Mouse (Mus musculus) testis, adult 2 months (tissue): ENCODE data around the gene Phf12. TPM values are rescaled to one million over a fixed set of nuclear protein-coding genes. Genes with fewer than 3 reads are reported as not detected.

Experiments used
- H3K27ac ChIP-seq: fragments of 200-500 bp; 2 replicates; pipeline ENCODE4 v1.5.1; 2012; ENCODE audit warnings: low read depth, low read length; ENCODE audit not compliant: control insufficient read depth, insufficient read depth
- H3K27me3 ChIP-seq: fragments of 200-500 bp; 2 replicates; pipeline ENCODE4 v1.6.1; 2012; ENCODE audit warnings: mild to moderate bottlenecking, low read length, moderate library complexity; ENCODE audit not compliant: control insufficient read depth, insufficient read depth
- H3K36me3 ChIP-seq: fragments of 200-500 bp; 2 replicates; pipeline ENCODE4 v1.6.1; 2012; ENCODE audit warnings: mild to moderate bottlenecking, low read length; ENCODE audit not compliant: control insufficient read depth, insufficient read depth
- H3K4me1 ChIP-seq: fragments of 200-500 bp; 2 replicates; pipeline ENCODE4 v1.6.1; 2012; ENCODE audit warnings: low read length; ENCODE audit not compliant: control insufficient read depth, insufficient read depth
- H3K4me3 ChIP-seq: fragments of 200-500 bp; 2 replicates; pipeline ENCODE4 v1.5.1; 2012; ENCODE audit warnings: low read depth, mild to moderate bottlenecking, low read length, moderate library complexity, mixed read lengths; ENCODE audit not compliant: control insufficient read depth
- CTCF ChIP-seq: fragments of 200-500 bp; IDR thresholded peaks from 2 replicates; pipeline ENCODE4 v1.5.1; 2012; ENCODE audit warnings: low read depth, mild to moderate bottlenecking, inconsistent platforms, low read length, moderate library complexity; ENCODE audit not compliant: control insufficient read depth, insufficient read depth, insufficient replicate concordance
- POLR2A ChIP-seq: fragments of 200-500 bp; IDR thresholded peaks from 2 replicates; pipeline ENCODE4 v1.6.1; 2012; ENCODE audit warnings: low read depth, mild to moderate bottlenecking, inconsistent platforms, low read length, moderate library complexity; ENCODE audit not compliant: control insufficient read depth
- polyA plus RNA-seq: library from polyadenylated mRNA; depleted of rRNA; stranded (reverse); fragments of >200 nt; gene quantifications from 2 replicates; pipeline ENCODE4 v1.2.3, GENCODE M21; 2012

The Phf12 gene
- polyA plus RNA-seq, 1 experiment, result 24.6 TPM

DNA sequence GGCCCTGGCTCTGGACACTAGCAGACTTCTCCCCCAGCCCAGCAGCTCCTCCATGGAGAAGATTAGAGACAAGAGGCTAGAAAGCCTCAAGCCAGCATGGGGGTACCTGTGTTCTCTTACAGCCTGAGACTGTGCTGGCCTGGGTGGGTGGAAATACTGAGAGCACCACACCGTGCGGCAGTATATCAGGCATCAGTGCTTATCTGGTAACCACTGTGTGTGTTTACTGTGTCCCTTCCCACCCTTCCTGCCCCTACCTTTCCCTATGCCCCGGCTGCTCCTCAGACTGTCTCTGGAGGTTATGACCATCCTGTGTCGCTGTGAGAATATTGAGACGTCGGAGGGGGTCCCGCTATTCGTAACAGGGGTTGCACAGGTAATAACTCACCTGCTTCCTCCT lies 70.5 kb downstream of the Phf12 start:
- Histone ChIP-seq H3K27me3 (no peaks in the 10 kb centered on the region), H3K36me3 (no peaks in the 10 kb centered on the region), H3K4me1 (no peaks in the 10 kb centered on the region), H3K27ac (no peak overlapping the region), H3K4me3 (no peak overlapping the region)
- TF ChIP-seq CTCF, result no peak
- TF ChIP-seq POLR2A, result no peak

- Histone ChIP-seq H3K27me3 (no peaks in the 10 kb centered on the region), H3K36me3 (peaks cover 2% of the 10 kb centered on the region; the same call in 1 of the 2 replicates), H3K4me1 (0 out of 2 replicates have a peak, but pooled peaks cover 2% of the 10 kb centered on the region), H3K27ac (no peak overlapping the region), H3K4me3 (no peak overlapping the region)
- no peak for TF ChIP-seq CTCF
- no peak for TF ChIP-seq POLR2A
Measured at GRCm38 (mm10) chr11:78056946-78057345, 74.4 kb downstream of the Phf12 start.

GRCm38 (mm10) chr11:78059833-78060757 lies 77.5 kb downstream of the Phf12 start:
- Histone ChIP-seq H3K27me3 (no peaks in the 10 kb centered on the region), H3K36me3 (peaks cover 2% of the 10 kb centered on the region; the same call in 1 of the 2 replicates), H3K4me1 (0 out of 2 replicates have a peak, but pooled peaks cover 2% of the 10 kb centered on the region), H3K27ac (no peak overlapping the region), H3K4me3 (no peak overlapping the region)
- TF ChIP-seq CTCF, result peak; percentile 69; the same call in 1 of the 2 replicates
- TF ChIP-seq POLR2A, result no peak

GRCm38 (mm10) chr11:78062563-78062962 lies 80.0 kb downstream of the Phf12 start:
- no peaks in the 10 kb centered on the region for H3K27me3 ChIP-seq
- peaks cover 2% of the 10 kb centered on the region; the same call in 1 of the 2 replicates for H3K36me3 ChIP-seq
- TF ChIP-seq CTCF (no peak), POLR2A (no peak)
- 0 out of 2 replicates have a peak, but pooled peaks cover 2% of the 10 kb centered on the region for H3K4me1 ChIP-seq
- H3K4me3 ChIP-seq, result no peak overlapping the region
- H3K27ac ChIP-seq, result no peak overlapping the region

GRCm38 (mm10) chr11:78065906-78066305 lies 83.4 kb downstream of the Phf12 start:
- H3K4me3 ChIP-seq, result no peak overlapping the region
- no peaks in the 10 kb centered on the region for H3K4me1 ChIP-seq
- no peaks in the 10 kb centered on the region for H3K36me3 ChIP-seq
- no peaks in the 10 kb centered on the region for H3K27me3 ChIP-seq
- TF ChIP-seq POLR2A (no peak), CTCF (no peak)
- H3K27ac ChIP-seq, result no peak overlapping the region

DNA sequence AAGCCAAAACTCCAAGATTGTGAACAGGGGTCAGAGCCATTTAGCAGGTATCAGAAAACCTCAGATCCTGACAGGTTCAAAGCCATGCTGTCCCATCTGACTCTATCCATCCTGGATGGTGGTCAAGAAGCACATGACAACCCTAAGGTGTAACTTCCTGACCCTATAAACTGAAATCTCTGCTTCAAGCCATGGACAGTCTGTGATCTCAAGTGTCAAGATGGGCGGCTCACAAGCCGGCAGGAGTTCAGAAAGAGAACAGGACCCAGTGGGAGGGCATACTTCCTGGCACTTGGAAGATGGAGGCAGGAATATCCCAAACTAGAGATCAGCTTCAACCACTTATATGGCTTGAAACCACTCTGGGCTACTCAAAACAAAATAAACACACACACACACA lies 84.1 kb downstream of the Phf12 start:
- TF ChIP-seq POLR2A, result no peak
- no peak for TF ChIP-seq CTCF

GRCm38 (mm10) chr11:78067566-78067965 lies 85.0 kb downstream of the Phf12 start:
- H3K27ac ChIP-seq, result no peak overlapping the region
- no peak overlapping the region for H3K4me3 ChIP-seq
- no peaks in the 10 kb centered on the region for H3K4me1 ChIP-seq
- no peak for TF ChIP-seq CTCF
- H3K36me3 ChIP-seq, result no peaks in the 10 kb centered on the region
- no peaks in the 10 kb centered on the region for H3K27me3 ChIP-seq

More for the DNA sequence above, 84.1 kb downstream of the Phf12 start:
- Histone ChIP-seq H3K27ac (no peak overlapping the region), H3K4me1 (no peaks in the 10 kb centered on the region), H3K27me3 (no peaks in the 10 kb centered on the region), H3K4me3 (no peak overlapping the region), H3K36me3 (no peaks in the 10 kb centered on the region)
